Mouse (Mus musculus): ENCODE results near the gene E130208F15Rik.

DNA sequence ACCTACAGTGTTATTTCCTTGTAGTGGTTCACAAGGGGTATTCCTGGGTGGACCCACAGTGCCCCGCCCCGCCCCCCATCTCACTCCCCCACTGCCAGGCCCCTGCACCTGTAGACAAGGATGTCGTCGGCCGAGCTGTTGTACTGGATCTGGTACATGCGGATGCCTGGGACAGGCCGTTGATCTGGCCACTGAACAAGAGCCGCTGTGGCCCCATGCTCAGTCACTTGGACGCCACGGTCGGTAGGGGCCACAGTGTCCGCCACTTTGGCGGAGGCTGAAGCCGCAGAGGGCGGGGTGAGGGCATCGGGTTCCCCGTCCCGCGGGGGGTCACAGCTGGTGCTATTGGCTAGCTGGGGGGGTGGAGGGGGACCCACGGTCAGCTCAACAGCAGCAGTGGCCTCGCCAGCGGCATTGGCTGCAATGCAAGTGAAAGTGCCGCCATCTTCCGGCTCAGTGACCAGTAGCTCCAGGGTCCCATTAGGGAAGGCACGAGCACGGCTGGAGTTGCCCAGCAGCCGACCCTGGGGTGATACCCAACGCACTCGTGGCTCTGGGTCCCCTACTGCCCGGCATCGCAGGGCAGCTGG, 37.8 kb downstream of the E130208F15Rik start:
- TF ChIP-seq EP300 (IDR thresholded peaks at IDR 0.05) (no peak), CTCF (IDR thresholded peaks at IDR 0.05) (no peak)

All from lung, postnatal 0 days (tissue).